Mouse (Mus musculus) brain, adult 2 months (tissue): ENCODE results near the gene Acmsd.

Experiments used
- DNase-seq: peaks from one replicate; pipeline ENCODE4 v3.0.0; 2011; ENCODE audit warnings: low read depth, low spot score

Gene Acmsd

GRCm38 (mm10) chr1:127775206-127775720 lies 46.0 kb downstream of the Acmsd start:
- DNase-seq, result no peak

GRCm38 (mm10) chr1:127776246-127776645 lies 47.0 kb downstream of the Acmsd start:
- no peak for DNase-seq

- DNase-seq, result no peak
These were observed 49.4 kb downstream of the Acmsd start for GRCm38 (mm10) chr1:127778611-127779010.

- no peak for DNase-seq
These were observed 50.9 kb downstream of the Acmsd start for GRCm38 (mm10) chr1:127780142-127780541.

- peak; percentile 36 for DNase-seq
These were observed 51.6 kb downstream of the Acmsd start for GRCm38 (mm10) chr1:127780849-127781248.

GRCm38 (mm10) chr1:127783862-127784261 lies 54.6 kb downstream of the Acmsd start:
- DNase-seq, result no peak

- DNase-seq, result no peak
These were observed 56.7 kb downstream of the Acmsd start for GRCm38 (mm10) chr1:127785882-127786281.

- DNase-seq, result peak; percentile 21
These were observed 59.7 kb downstream of the Acmsd start for GRCm38 (mm10) chr1:127788943-127789342.

- DNase-seq, result no peak
These were observed 64.2 kb downstream of the Acmsd start for GRCm38 (mm10) chr1:127793459-127793858.

GRCm38 (mm10) chr1:127795087-127795769 lies 66.0 kb downstream of the Acmsd start:
- DNase-seq, result peak; percentile 73

GRCm38 (mm10) chr1:127796341-127796740 lies 67.1 kb downstream of the Acmsd start:
- no peak for DNase-seq

GRCm38 (mm10) chr1:127796752-127797151 lies 67.5 kb downstream of the Acmsd start:
- DNase-seq, result no peak

- DNase-seq, result peak; percentile 47
These were observed 73.7 kb downstream of the Acmsd start for GRCm38 (mm10) chr1:127802916-127803315.

- no peak for DNase-seq
These were observed 79.5 kb downstream of the Acmsd start for GRCm38 (mm10) chr1:127808671-127809070.

GRCm38 (mm10) chr1:127812929-127813328 lies 83.7 kb downstream of the Acmsd start:
- DNase-seq, result peak; percentile 70

GRCm38 (mm10) chr1:127816381-127816780 lies 87.2 kb downstream of the Acmsd start:
- DNase-seq, result no peak
